Comparison of ENCODE assay signal across 25 mouse cellular contexts in genomic region chr13:101550526-101550925, GRCm38 (mm10).
DNase-seq lines count a peak whose midpoint lies in the region; ATAC-seq lines count a peak whose summit lies in the region.
"Had no signal": no experiment of that assay in that cellular context is flagged by ENCODE, and none has a peak within 500 bp of the region (broad histone marks: within the 10 kb centered on the region; RNA-seq: fewer than 3 reads in every experiment).

No protein-coding gene starts in this region.

- H3K9me3 ChIP-seq in intestine, embryonic 15.5 days = no peaks in the 10 kb centered on the region
- H3K9me3 ChIP-seq: heart, embryonic 15.5 days; limb, embryonic 15.5 days; midbrain, embryonic 13.5 days; neural tube, embryonic 12.5 days had no signal

- no peak overlapping the region for H3K9ac ChIP-seq in intestine, embryonic 15.5 days
- H3K9ac ChIP-seq: heart, embryonic 15.5 days; limb, embryonic 15.5 days; midbrain, embryonic 13.5 days; neural tube, embryonic 12.5 days had no signal

- WGBS in intestine, embryonic 15.5 days = 86% methylated on average over 5 of the region's 5 CpGs

- H3K4me2 ChIP-seq in intestine, embryonic 15.5 days (replicated peaks) = no peak overlapping the region
- H3K4me2 ChIP-seq: heart, embryonic 15.5 days; limb, embryonic 15.5 days; midbrain, embryonic 13.5 days; neural tube, embryonic 12.5 days had no signal

- peaks cover 4% of the 10 kb centered on the region for H3K4me1 ChIP-seq in intestine, embryonic 15.5 days (replicated peaks)

- H3K27ac ChIP-seq in intestine, embryonic 15.5 days = no peak overlapping the region
- H3K27ac ChIP-seq: heart, embryonic 15.5 days; kidney, postnatal 0 days; layer of hippocampus, adult 2 months; limb, embryonic 15.5 days; midbrain, embryonic 13.5 days; neural tube, embryonic 12.5 days had no signal

- no peak for DNase-seq in cerebellum, postnatal 4 days (ENCODE audit: low spot score in 2 of 2)
- peak; percentile 91 for DNase-seq in brain, adult 2 months (ENCODE audit: low read depth, low spot score)
- DNase-seq in cerebellum, adult 8-10 months = peak; percentile 65
- peak; percentile 14 for DNase-seq in fat pad, adult 2 months (ENCODE audit: extremely low read depth, low read depth, low spot score)
- no peak for DNase-seq in Muller cell, postnatal 12 days (ENCODE audit: inconsistent ontology term)
- DNase-seq in kidney, postnatal 25 days = no peak
- DNase-seq: adrenal gland, postnatal 25 days; embryo, embryonic 11 days; gastrocnemius, postnatal 14 days; heart, adult 18-20 months; heart, postnatal 4 days; kidney, adult 18-20 months; layer of hippocampus, postnatal 36 days; right cerebral cortex, adult 18-20 months; thymus, postnatal 14 days had no signal

- no peaks in the 10 kb centered on the region for H3K36me3 ChIP-seq in intestine, embryonic 15.5 days
- H3K36me3 ChIP-seq: heart, embryonic 15.5 days; limb, embryonic 15.5 days; midbrain, embryonic 13.5 days; neural tube, embryonic 12.5 days had no signal

- no peak overlapping the region for H3K4me3 ChIP-seq in intestine, embryonic 15.5 days (replicated peaks)
- H3K4me3 ChIP-seq: heart, embryonic 15.5 days; layer of hippocampus, adult 2 months; limb, embryonic 15.5 days; midbrain, embryonic 13.5 days; neural tube, embryonic 12.5 days had no signal

- no peaks in the 10 kb centered on the region for H3K27me3 ChIP-seq in intestine, embryonic 15.5 days (replicated peaks)
- H3K27me3 ChIP-seq: heart, embryonic 15.5 days; limb, embryonic 15.5 days; midbrain, embryonic 13.5 days; neural tube, embryonic 12.5 days; Patski had no signal

- peak; percentile 38 for ATAC-seq in cerebellum, adult (ENCODE audit: insufficient number of reproducible peaks, low FRiP score, low TSS enrichment)
- no peak for ATAC-seq in intestine, embryonic 15.5 days
- ATAC-seq: activated CD4-positive, CD25-positive, alpha-beta regulatory T cell, adult 4 months; midbrain, embryonic 13.5 days; Patski had no signal

Comparison
In these comparisons a context has a peak if more than half of its experiments do, and no peak if none do; other contexts are left out.
1. DNase-seq: peak in brain, adult 2 months (single experiment), cerebellum, adult 8-10 months (single experiment) and fat pad, adult 2 months (single experiment); none in cerebellum, postnatal 4 days (0 of 2), Muller cell, postnatal 12 days (single experiment) and kidney, postnatal 25 days (0 of 2).